Mouse (Mus musculus): ENCODE measurements around the gene Cacna1d.

The Cacna1d gene

DNA sequence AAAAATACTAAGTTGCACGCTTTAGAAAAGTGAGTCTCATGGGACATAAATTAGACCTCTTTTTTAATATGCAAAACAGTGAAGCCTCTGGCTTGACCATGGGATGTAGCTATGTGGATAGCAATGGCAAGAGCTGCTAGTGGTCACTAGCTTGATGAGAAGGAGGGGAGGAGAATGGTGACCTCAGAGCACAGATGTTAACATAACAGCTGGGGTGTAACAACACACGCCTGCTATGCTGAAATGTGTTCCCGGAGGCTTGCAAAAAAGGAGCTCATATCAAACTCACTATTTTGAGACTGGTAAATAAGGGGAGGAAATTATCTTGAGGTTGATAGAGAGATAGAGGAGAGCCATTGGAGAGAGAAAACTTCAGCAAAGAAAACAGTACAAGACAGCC, 32.4 kb downstream of the Cacna1d start:
- no peak for DNase-seq (ENCODE audit: low read depth, low spot score)

DNA sequence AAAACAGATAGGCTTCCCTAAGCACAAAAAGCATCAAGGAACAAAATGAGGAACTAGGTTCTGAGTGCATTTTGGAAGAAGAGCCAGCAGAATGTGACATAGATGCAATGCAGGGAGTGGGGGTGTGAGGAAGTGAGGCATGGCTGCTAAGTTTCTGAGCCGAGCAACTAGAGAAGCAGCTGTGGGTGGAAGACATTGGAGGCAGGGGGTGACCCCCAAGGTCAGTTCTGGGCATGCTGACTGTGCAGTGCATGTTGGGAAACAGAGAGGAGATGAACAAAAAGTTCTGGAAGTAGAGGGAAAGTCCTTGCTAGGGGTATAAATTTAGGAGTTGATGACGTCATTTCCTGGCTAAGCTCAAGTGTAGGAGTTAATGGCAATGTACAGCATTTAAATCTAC, 33.4 kb downstream of the Cacna1d start:
- DNase-seq (ENCODE audit: low read depth, low spot score) = no peak

DNA sequence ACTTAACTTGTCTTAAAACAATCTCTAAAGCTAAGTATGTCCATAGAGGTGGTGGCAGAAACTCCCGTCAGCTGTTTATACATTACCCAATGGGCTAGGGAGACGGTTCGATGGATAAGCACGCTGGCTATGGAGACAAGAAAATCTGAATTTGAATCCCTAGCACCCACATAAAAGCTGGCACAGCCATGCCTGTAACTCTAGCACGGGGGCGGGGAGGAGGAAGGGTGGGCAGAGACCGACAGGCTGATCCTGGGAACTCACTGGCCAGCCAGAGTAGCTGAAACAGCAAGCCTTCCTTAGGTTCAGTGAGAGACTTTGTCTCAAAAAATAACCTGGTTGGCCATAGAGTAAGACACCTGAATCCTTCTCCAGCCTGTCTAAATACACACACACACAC, 33.8 kb downstream of the Cacna1d start:
- DNase-seq (ENCODE audit: low read depth, low spot score) = no peak

DNA sequence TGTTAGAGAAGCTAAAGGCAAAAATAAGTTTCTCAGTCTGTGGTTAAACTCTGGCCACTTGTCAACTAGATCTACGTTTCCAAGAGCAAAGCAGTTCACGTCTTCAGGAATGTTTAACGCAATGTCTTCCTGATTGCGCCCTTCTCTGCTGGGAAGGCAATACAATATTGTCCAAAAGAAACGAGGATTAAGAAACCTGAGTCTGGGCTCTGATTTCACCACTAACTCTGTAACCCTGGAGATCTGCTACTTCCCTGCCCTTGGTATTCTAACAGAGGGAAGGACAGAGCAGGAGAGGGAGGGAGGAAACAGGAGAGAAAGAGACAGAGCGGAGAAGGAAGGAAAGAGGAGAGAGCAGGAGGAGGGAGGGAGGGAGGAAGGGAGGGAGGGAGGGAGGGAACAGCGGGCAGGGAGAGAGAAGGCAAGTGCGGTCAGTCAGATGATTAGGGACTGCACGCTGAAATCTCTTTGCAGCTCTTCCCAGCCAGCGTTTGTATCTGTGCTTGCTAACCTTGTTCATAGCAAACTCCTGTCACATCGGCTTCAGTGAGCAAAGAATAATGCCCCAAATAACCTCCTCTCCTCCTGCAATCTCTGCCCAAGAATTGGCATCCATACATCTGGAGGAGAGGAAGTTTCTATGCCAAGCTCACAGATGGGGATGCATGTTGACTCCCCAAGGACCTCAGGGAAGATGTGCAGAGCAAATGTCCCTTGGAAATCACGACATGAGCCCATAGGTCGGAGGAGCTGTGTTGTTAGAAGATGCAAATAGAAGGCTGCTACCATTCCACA, 35.3 kb downstream of the Cacna1d start:
- no peak for DNase-seq (ENCODE audit: low read depth, low spot score)

DNA sequence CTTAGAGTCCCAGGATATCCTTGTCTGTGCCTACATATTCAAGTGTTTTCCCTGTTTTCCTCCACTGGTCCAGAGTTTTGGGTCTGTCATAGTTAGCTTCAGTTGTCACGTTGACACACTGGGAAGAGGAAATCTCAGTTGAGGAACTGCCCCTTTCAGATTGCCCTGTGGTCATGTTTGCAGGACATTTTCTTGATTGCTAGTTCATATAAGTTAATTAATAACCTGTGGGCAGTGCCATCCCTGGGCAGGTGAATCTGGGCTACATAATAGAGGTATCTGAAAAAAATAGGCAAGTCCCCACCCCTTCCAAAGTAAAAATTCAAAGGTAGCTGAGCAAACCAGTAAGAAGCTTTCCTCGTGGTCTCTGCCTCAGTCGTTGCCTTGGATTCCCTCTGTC, 51.3 kb downstream of the Cacna1d start:
- no peak for DNase-seq (ENCODE audit: low read depth, low spot score)

DNA sequence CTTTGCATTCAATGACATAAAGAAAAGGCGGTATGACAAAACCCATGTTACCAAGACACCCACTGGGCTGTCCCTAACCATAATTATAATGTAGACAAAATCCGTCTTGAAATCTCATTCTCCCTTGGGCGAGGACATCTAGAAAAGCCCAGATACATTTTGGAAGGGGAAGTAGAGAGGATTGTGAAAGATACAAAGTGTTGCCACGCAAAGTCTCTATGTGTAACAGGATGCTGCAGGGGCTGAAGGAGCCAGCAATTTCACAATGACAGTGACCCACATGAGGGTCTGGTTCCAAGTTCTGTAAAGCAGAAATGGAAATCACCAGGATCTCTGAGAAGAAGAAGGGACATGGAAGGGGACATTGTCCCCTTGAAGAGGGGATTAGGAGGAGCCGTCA, 55.9 kb downstream of the Cacna1d start:
- DNase-seq (ENCODE audit: low read depth, low spot score) = no peak

DNA sequence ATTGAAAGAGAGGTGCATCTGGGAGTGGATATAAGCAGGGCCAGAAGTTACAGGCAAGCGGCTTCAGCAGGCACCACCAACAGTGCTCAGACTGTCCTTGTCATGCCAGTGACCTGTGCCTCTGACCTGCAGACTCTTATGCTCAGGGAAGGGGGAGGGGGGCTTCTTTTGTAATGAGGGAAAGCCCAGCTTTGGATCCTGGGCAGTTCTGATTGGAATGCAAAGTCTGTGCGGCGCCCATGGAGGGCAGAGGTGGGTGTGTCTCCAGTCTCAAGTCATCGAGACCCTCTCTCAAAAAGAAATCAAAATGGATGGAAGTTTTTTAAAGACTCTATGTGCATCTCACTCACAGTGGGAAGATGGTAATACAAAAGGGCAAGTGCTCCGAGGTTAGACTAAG, 60.8 kb downstream of the Cacna1d start:
- DNase-seq (ENCODE audit: low read depth, low spot score) = no peak

DNA sequence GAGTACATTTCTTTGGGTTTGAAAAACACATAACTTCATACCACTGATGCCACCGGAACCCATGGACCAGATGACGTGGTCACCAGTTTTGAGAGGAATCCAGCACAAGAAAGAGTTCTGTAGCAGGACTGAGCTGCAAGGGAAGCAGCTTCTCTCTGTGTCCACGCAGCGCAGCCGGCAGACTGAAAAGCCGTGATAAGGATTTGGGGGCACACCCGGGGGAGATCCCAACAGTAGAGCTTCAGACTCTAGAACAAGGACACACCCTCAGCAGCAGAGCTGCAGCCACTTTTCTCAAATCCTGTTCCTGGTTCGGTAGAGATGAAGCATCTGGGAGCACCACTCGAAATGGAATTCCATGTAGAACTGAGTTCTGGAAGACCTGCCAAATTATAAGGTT, 61.2 kb downstream of the Cacna1d start:
- DNase-seq (ENCODE audit: low read depth, low spot score) = no peak

DNA sequence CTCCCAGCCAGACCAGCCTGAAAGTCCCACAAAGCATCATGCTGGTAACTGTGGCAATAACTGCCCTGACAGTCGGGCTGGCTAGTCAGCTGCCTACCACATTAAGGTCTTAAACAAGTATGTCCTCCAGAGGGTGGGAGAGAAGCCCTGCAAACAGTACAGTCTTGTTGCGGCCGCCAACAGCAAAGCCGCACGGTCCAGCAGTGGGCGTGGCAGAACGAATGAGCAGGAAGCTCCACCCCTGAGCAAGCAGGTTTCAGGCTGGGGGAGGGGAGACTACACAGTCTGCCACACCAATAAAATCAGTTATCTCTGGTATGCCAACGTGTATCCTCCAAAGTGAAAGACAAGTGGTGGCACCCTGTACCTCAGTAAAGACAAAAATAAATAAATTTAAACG, 61.6 kb downstream of the Cacna1d start:
- DNase-seq (ENCODE audit: low read depth, low spot score) = peak; percentile 8

DNA sequence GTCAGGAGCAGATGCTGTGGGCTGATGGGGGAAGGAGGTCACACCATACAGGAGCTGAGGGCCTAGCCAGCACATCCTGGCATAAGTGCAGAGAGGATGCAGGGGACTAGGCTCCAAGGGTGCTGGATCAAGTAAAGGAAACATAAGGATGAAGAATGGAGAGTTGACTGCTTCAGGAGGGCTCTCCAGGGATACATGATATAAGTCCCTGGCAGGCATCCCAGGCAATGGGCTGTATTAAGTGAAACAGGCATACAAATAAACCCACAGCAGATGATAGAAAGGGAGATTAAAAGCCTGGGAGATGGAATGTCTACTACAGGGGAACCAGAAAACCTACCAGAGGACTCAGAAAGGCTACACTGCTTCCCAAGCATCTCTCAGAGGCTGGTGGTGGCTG, 62.5 kb downstream of the Cacna1d start:
- no peak for DNase-seq (ENCODE audit: low read depth, low spot score)

DNA sequence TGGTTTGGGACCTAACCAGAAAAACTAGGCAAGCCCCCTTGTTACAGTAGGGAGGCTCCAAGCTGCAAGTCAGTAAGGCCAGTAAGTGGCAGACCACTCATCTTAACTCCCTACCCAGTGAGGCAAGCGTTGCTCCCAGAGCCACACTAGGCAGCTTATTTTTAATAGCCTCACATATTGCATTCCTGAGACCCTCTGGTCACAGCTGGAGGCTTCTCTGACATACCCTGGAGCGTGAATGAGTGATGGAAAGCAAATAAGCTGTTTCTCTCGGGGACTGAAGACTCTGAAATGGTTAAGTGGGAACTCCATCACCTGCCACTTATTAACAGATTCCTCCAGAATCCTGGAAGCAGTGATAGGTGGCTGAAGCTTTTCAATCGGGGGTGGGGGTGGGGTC, 65.4 kb downstream of the Cacna1d start:
- no peak for DNase-seq (ENCODE audit: low read depth, low spot score)

DNA sequence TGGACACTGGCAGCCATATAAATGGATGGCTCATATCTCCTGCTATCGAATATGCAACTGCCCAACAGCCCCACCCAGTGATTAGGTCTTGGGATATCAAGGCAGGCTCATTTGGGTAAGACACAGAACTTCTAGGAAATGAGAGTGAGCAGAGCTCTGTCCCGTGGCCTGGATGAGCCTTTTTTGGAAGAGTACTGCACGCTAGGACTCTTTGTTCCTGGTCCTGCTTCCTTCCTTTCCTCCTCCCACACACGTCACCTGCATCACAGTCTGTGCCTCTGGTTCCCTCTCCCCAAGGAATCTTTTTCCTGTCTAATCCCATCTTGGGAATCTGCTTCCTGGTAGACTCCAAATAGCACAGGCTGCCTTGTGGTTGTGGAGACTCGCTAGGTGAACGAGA, 66.1 kb downstream of the Cacna1d start:
- DNase-seq (ENCODE audit: low read depth, low spot score) = no peak

DNA sequence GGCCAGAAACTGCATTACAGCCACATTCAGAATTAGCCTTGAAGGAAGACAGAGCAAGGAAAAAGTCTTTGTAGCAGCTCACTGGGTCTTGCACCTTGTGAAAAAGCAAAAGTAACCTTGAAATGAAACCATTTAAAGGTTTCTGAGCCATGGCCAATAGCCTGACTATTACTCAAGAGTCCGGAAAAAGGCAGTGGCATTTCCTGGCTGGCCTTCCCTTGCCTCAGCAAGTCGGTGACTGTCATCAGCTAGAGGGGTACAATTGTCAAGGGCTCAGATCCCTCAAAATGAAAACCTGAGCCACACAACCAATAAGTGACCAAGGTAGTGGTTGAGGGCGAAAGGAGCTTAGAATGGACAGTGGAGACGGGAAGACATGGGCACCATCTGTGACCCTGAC, 66.6 kb downstream of the Cacna1d start:
- DNase-seq (ENCODE audit: low read depth, low spot score) = no peak

DNA sequence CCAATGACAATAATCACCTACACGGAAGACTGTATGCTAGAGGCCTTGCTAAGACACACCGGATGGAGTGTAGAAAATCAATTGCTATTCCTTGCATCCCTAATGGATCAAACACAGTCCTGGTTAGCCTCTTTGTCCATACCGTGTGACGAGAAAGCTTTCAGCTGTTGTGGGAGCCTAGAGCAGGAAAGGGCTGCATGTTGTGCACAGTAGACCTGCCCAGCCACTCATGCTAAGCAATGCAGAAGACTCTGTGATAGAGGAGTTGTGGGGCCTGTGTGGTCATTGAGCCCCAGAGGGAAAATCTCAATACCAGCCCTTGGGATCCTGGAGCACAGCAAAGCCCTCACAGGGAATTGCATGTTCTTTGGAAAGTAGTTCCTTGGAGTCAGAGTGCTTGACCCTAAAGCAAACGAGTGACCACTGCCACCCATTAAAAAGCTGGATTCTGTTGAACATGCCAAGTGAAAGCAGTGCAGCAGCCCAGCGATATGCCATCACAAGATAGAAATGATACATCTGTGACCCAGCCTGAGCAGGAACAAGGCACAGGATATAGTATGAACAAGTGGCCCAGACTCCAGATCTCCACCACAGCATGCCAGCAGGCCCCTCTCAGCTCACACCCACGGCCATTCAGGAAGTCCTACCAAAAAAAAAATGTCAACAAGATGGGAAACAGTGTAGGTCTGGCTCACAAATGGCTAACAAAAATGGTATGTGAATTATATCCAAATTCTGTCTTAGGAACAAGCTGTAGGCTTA, 68.7 kb downstream of the Cacna1d start:
- no peak for DNase-seq (ENCODE audit: low read depth, low spot score)

DNA sequence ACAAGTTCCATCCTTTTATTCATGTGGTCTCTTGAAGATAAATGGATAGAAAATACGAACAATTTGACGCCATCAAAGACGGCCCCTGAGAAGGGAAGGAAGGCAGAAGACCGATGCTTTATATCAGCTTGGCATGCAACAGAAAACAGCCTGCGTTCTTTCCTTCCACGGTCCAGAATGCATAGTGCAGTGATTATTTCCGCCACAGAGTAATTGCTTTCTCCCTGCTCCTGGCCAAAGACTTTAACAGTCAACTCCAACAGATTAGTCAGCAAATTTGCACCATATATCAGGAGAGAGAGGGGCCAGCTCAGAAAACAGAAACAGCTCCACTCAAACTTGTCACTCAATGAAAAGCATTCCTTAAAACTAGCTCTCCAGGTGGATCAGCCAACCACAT, 71.8 kb downstream of the Cacna1d start:
- no peak for DNase-seq (ENCODE audit: low read depth, low spot score)

DNA sequence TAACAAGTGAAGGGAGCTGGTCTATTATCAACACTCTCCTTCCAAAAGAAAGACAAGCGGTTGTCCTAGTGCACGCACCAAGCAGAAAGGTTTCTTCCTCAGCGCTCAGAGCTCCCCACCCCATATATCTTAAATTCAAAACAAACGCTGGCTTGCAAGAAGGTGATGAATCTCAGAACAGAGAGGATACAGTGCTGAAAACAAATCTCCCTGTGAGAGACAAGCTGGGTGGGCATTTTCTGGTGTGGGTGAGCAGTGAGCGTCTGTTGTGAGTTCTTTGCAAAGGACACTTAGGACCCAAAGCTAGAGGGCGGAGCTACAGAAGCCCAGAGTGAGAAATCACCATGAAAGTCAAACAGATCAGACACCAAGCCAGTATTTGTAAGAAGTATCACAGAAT, 72.2 kb downstream of the Cacna1d start:
- no peak for DNase-seq (ENCODE audit: low read depth, low spot score)

DNA sequence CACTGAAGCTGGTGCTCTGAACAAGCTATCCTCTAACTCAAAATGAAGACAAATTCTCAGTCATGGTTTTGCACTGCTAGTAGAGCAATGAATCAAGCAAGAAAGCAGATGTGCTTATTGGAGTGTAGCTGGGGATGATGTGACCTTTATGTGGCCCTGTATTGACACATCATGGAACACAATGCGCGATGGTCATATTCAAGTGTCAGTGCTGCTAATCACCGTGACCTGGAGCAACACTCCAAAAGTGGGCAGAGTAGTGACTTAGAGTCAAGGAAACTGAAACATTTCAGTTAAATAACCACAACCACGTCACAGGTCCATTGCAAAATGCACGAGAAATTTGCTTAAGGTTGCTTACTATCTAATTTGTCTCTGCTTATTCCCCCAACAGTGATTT, 75.4 kb downstream of the Cacna1d start:
- DNase-seq (ENCODE audit: low read depth, low spot score) = no peak

DNA sequence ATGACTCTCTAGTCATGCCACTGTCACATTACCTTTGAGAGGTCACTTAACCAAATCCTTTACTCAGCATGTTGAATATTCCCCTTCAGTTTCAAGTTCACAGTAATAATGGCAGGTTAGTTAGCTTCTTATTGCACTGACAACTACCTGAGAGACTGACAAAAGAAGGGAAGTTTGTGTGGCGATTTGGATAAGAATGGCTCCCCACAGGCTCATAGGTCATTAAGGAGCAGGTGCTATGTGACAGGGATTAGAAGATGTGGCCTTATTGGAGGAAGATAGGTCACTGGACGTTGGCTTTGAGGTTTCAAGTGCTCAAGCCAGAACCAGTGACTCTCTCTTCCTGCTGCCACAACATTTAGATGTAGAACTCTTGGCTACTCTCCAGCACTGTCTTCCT, 77.1 kb downstream of the Cacna1d start:
- DNase-seq (ENCODE audit: low read depth, low spot score) = no peak

DNA sequence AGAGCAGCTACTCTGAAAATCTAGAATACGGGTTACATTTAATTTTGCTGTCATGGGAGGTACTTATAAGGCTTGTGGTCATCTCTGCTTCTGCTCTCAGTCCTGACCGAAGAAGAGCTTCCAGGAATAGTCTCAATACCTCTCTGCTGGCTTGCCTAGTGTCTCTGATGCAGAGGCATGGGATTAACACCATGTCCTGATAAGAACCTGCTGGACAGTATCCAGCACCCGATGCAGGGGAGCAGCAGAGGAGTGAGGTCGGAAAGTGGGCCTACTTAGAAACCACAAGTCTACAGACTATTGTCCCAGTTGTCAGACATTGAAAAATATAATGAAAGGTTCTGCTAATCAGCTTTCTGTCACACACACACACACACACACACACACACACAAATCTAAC, 81.9 kb downstream of the Cacna1d start:
- DNase-seq (ENCODE audit: low read depth, low spot score) = no peak

DNA sequence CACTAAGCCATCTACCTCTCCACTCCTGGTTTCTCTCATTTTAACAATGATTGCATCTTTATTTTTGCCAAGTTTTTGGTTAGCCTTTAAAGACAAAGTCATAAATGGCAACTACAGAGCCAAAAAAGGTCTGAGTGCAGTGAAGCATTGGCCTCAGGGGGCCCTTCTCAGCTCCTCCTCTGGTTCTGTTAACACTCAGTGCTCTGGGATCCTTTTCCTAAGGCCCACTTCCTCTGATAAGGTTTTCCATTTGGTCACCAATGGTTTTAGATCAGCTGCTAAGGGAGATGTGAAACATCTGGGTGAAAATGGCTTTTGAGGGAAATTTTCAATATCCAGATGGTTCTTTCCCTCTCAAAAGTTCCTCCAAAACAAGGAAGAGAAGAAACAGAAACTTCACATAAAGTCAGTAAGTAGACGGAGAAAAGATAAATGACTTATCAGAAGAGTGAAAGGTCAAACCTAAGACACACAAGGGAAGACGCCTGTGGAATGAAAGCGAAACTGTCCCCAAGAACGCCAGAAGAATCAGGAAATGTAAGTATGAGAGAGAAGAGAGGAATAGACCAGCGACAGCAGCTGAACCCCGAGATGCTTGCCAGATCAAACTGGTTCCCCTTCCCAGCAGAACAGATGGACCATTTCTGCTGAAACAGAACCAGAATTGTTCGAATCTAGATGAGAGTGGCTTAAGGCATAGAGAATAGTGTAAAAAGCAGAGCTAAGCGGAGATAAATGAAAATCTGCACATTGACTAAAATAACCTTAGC, 85.6 kb downstream of the Cacna1d start:
- DNase-seq (ENCODE audit: low read depth, low spot score) = peak; percentile 15

DNA sequence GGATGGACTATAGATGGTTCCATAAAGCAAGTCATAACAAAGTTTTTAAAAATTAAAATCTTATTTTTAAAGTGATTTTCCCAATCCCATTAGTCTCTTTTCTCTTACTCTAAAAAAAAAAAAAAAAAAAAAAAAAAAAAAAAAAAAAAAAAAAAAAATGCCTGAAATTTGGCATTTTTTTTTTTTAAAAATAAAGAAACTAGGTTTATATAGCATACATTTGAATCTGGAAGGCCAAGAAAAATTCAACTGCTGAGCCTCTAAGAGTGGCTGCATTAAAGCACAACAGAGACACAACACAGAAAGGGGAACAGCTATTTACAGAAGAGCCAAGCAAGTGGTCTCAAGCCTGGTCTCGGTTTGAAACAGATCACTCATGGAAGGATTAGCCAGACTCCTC, 112.9 kb downstream of the Cacna1d start:
- DNase-seq (ENCODE audit: low read depth, low spot score) = no peak

DNA sequence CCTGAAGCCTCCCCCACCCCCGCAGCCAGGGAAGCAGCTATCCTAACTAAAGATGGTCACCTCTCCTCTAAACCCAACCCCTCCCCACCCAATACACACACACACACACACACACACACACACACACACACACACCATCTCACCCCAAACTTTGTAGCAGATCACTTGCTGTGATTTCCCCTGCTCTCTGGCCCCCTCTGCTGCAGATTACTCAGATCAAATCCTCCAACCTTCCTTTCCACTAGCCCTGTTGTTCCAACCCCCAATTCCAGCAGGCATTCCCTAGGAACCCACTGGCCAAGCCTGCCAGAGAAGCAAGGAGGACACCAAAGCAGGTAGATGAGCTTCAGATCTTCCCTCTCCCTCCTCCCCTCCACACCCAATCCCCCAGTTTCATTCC, 118.4 kb downstream of the Cacna1d start:
- DNase-seq (ENCODE audit: low read depth, low spot score) = no peak

DNA sequence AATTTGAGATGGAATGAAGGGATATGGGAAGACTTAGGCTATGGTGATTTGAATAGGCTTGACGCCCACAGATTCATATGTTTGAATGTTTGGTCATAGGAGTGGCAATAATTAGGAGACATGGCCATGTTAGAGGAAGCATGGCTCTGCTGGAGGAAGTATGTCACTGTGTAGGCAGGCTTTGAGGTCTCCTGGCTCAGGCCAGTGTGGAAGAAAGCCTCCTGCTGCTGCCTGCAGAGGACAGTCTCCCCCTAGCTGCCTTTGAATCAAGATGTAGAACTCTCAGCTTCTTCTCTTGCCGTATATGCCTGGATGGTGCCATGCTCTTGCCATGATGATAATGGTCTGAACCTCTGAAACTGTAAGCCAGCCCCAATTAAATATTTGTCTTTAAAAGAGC, 120.2 kb downstream of the Cacna1d start:
- no peak for DNase-seq (ENCODE audit: low read depth, low spot score)
